Mouse (Mus musculus): ENCODE results near the gene Tmem208. TPM values are rescaled to one million over a fixed set of nuclear protein-coding genes. Genes with fewer than 3 reads are reported as not detected.

Gene Tmem208
- total and polyA plus RNA-seq, 3 experiments, result 76.2 to 133 (median 88.1) TPM

- H3K79me2 ChIP-seq (replicated peaks; ENCODE audit: control insufficient read depth, extremely low read depth, insufficient read depth, poor library complexity, severe bottlenecking), result peaks cover 20% of the 10 kb centered on the region
- H3K4me1 ChIP-seq (ENCODE audit: control insufficient read depth in 1 of 2, insufficient read depth in 2 of 2), result peaks cover 12 to 42% of the 10 kb centered on the region in 2 experiments
- peak overlapping the region in 1 of 3 experiments; percentile 57 for H3K4me3 ChIP-seq (replicated peaks in 1 of 3; ENCODE audit: low read depth in 2 of 3, low read length in 2 of 3, poor library complexity in 1 of 3)
- in situ Hi-C loops (cut with MboI; ENCODE audit: low pct_ligation_motif_present, low pct_unique_long_range_greater_than_20kb, low sequenced_read_pairs), result loop anchor here (5.0 kb wide), 1 partner anchor 37 kb away; the partner anchor contains the start of gene B3gnt9
- H3K9me3 ChIP-seq (replicated peaks; ENCODE audit: low read length), result no peaks in the 10 kb centered on the region
- TF ChIP-seq ELF1 (IDR thresholded peaks at IDR 0.05; ENCODE audit: low read depth, low read length), result no peak
- TF ChIP-seq TCF12 (IDR thresholded peaks at IDR 0.05; ENCODE audit: low read depth, low read length), result no peak
- no peak for TF ChIP-seq CHD2 (IDR thresholded peaks at IDR 0.05; ENCODE audit: low read length)
- TF ChIP-seq E2F4 (IDR thresholded peaks at IDR 0.05; ENCODE audit: insufficient replicate concordance, low read depth, low read length), result no peak
- no peak for TF ChIP-seq JUND (conservative IDR thresholded peaks at IDR 0.05; ENCODE audit: low read depth, low read length)
- no peak for TF ChIP-seq JUN (IDR thresholded peaks at IDR 0.05; ENCODE audit: insufficient read depth, low read depth, low read length)
- no peak for TF ChIP-seq NRF1 (IDR thresholded peaks at IDR 0.05; ENCODE audit: low read depth, low read length)
- TF ChIP-seq MXI1 (IDR thresholded peaks at IDR 0.05; ENCODE audit: low read depth, low read length), result no peak
- no peak for TF ChIP-seq ZC3H11A (IDR thresholded peaks at IDR 0.05; ENCODE audit: low read depth, low read length)
- no peak for TF ChIP-seq MAZ (IDR thresholded peaks at IDR 0.05; ENCODE audit: low read depth, low read length)
- no peak for TF ChIP-seq MYC (IDR thresholded peaks at IDR 0.05; ENCODE audit: low read depth, low read length)
- TF ChIP-seq MAFK (IDR thresholded peaks at IDR 0.05; ENCODE audit: insufficient replicate concordance, low read length), result no peak
- TF ChIP-seq PAX5 (IDR thresholded peaks at IDR 0.05; ENCODE audit: low read length), result no peak
- TF ChIP-seq SMC3 (IDR thresholded peaks at IDR 0.05; ENCODE audit: low read depth, low read length), result no peak
- no peak for TF ChIP-seq ZNF384 (IDR thresholded peaks at IDR 0.05; ENCODE audit: low read depth, low read length)
- no peak for TF ChIP-seq KAT2A (IDR thresholded peaks at IDR 0.05; ENCODE audit: insufficient replicate concordance, low read length)
- peaks cover under 1 to 26% of the 10 kb centered on the region in 2 experiments for H3K36me3 ChIP-seq (replicated peaks in 1 of 2; ENCODE audit: control insufficient read depth in 1 of 2, insufficient read depth in 1 of 2, low read length in 1 of 2)
- peak overlapping the region; percentile 88 for H3K4me2 ChIP-seq (ENCODE audit: insufficient read depth, low read depth, poor library complexity, severe bottlenecking)
- no peaks in the 10 kb centered on the region for H3K27me3 ChIP-seq (replicated peaks)
- H3K9ac ChIP-seq (ENCODE audit: insufficient read depth, low read depth), result 0 out of 2 replicates have a peak overlapping the region, but pooled peaks have one; percentile 45
- dilution Hi-C loops (cut with MboI; ENCODE audit: extremely low pct_ligation_motif_present, extremely low pct_unique_long_range_greater_than_20kb, low sequenced_read_pairs), result no loop called here
- H3K27ac ChIP-seq (ENCODE audit: insufficient read depth, low read depth), result peak overlapping the region; percentile 65; the same call in 1 of the 2 replicates
- DNase-seq (ENCODE audit: extremely low read depth), result no peak
Measured at GRCm38 (mm10) chr8:105294776-105295175, 31.4 kb upstream of the Tmem208 start.

- Histone ChIP-seq H3K9me3 (replicated peaks; ENCODE audit: low read length) (no peaks in the 10 kb centered on the region), H3K4me2 (ENCODE audit: insufficient read depth, low read depth, poor library complexity, severe bottlenecking) (peak overlapping the region; percentile 88), H3K36me3 (replicated peaks in 1 of 2; ENCODE audit: control insufficient read depth in 1 of 2, insufficient read depth in 1 of 2, low read length in 1 of 2) (peaks cover 5 to 30% of the 10 kb centered on the region in 2 experiments), H3K4me3 (replicated peaks in 1 of 3; ENCODE audit: low read depth in 2 of 3, low read length in 2 of 3, poor library complexity in 1 of 3) (peak overlapping the region; percentile 57 to 96 (median 82)), H3K27me3 (replicated peaks) (no peaks in the 10 kb centered on the region), H3K27ac (ENCODE audit: insufficient read depth, low read depth) (peak overlapping the region; percentile 65), H3K4me1 (ENCODE audit: control insufficient read depth in 1 of 2, insufficient read depth in 2 of 2) (peaks cover 8 to 42% of the 10 kb centered on the region in 2 experiments), H3K79me2 (replicated peaks; ENCODE audit: control insufficient read depth, extremely low read depth, insufficient read depth, poor library complexity, severe bottlenecking) (peaks cover 23% of the 10 kb centered on the region), H3K9ac (ENCODE audit: insufficient read depth, low read depth) (peak overlapping the region; percentile 45; the same call in 1 of the 2 replicates)
- dilution Hi-C loops (cut with MboI; ENCODE audit: extremely low pct_ligation_motif_present, extremely low pct_unique_long_range_greater_than_20kb, low sequenced_read_pairs), result no loop called here
- peak; percentile 61 for DNase-seq (ENCODE audit: extremely low read depth)
- in situ Hi-C loops (cut with MboI; ENCODE audit: low pct_ligation_motif_present, low pct_unique_long_range_greater_than_20kb, low sequenced_read_pairs), result no loop called here
- peak; percentile 44; the same call in 1 of the 2 replicates for TF ChIP-seq CHD2 (IDR thresholded peaks at IDR 0.05; ENCODE audit: low read length)
- TF ChIP-seq TCF12 (IDR thresholded peaks at IDR 0.05; ENCODE audit: low read depth, low read length), result peak; percentile 77
- peak; percentile 58; the same call in 1 of the 2 replicates for TF ChIP-seq MAX (IDR thresholded peaks at IDR 0.05; ENCODE audit: low read length)
- no peak for TF ChIP-seq RAD21 (IDR thresholded peaks at IDR 0.05; ENCODE audit: low read depth, low read length)
- peak; percentile 65 for TF ChIP-seq EP300 (IDR thresholded peaks at IDR 0.05; ENCODE audit: low read length)
- no peak for TF ChIP-seq KAT2A (IDR thresholded peaks at IDR 0.05; ENCODE audit: insufficient replicate concordance, low read length)
- TF ChIP-seq SMC3 (IDR thresholded peaks at IDR 0.05; ENCODE audit: low read depth, low read length), result no peak
- 0 out of 2 replicates have a peak, but pooled peaks have one; percentile 9 for TF ChIP-seq BHLHE40 (IDR thresholded peaks at IDR 0.05; ENCODE audit: low read depth, low read length)
- TF ChIP-seq ZC3H11A (IDR thresholded peaks at IDR 0.05; ENCODE audit: low read depth, low read length), result no peak
- TF ChIP-seq CTCF (conservative IDR thresholded peaks at IDR 0.05 in 1 of 2, IDR thresholded peaks at IDR 0.05 in 1 of 2; ENCODE audit: low read depth in 2 of 2, low read length in 2 of 2), result no peak
- TF ChIP-seq POLR2AphosphoS2 (IDR thresholded peaks at IDR 0.05; ENCODE audit: low read depth, low read length), result no peak
- no peak for TF ChIP-seq NELFE (IDR thresholded peaks at IDR 0.05; ENCODE audit: low read depth, low read length)
- no peak; the same call in 1 of the 2 replicates for TF ChIP-seq MEF2A (IDR thresholded peaks at IDR 0.05; ENCODE audit: borderline replicate concordance, low read depth, low read length)
- TF ChIP-seq USF2 (conservative IDR thresholded peaks at IDR 0.05; ENCODE audit: low read depth, low read length), result no peak
- no peak for TF ChIP-seq MXI1 (IDR thresholded peaks at IDR 0.05; ENCODE audit: low read depth, low read length)
- no peak for TF ChIP-seq JUND (conservative IDR thresholded peaks at IDR 0.05; ENCODE audit: low read depth, low read length)
- TF ChIP-seq JUN (IDR thresholded peaks at IDR 0.05; ENCODE audit: insufficient read depth, low read depth, low read length), result no peak
- no peak for TF ChIP-seq ZMIZ1 (IDR thresholded peaks at IDR 0.05; ENCODE audit: low read depth, low read length)
- peak; percentile 31; the same call in 1 of the 2 replicates for TF ChIP-seq HCFC1 (IDR thresholded peaks at IDR 0.05; ENCODE audit: low read depth, low read length)
- peak; percentile 91; the same call in 1 of the 2 replicates for TF ChIP-seq RCOR1 (conservative IDR thresholded peaks at IDR 0.05; ENCODE audit: low read depth, low read length)
- no peak for TF ChIP-seq ELF1 (IDR thresholded peaks at IDR 0.05; ENCODE audit: low read depth, low read length)
- TF ChIP-seq CHD1 (IDR thresholded peaks at IDR 0.05; ENCODE audit: low read depth, low read length), result 0 out of 2 replicates have a peak, but pooled peaks have one; percentile 34
- TF ChIP-seq SIN3A (IDR thresholded peaks at IDR 0.05; ENCODE audit: low read length), result peak; percentile 19; the same call in 1 of the 2 replicates
- TF ChIP-seq MYC (IDR thresholded peaks at IDR 0.05; ENCODE audit: low read depth, low read length), result no peak
Measured at GRCm38 (mm10) chr8:105295256-105295655, 30.9 kb upstream of the Tmem208 start.
